Mouse (Mus musculus) cerebellum, adult 2 months (tissue): Measurements from ENCODE around the gene Psors1c2. TPM values are rescaled to one million over a fixed set of nuclear protein-coding genes. Genes with fewer than 3 reads are reported as not detected.
"Not testable (repeated sequence)": the region's sequence is repeated elsewhere in the genome, so short reads cannot be mapped to it uniquely, and the experiment has no call there.

Source experiments
- DNase-seq, 2 experiments: peaks; one replicate each; pipeline ENCODE4 v3.0.0; 2021
- H3K27ac ChIP-seq: fragments of 200-500 bp; 2 replicates; pipeline ENCODE4 v1.5.1; 2012; ENCODE audit warnings: low read length, control low read depth, inconsistent platforms; ENCODE audit not compliant: insufficient read depth
- H3K27me3 ChIP-seq: fragments of 200-500 bp; 2 replicates; pipeline ENCODE4 v1.6.1; 2012; ENCODE audit warnings: inconsistent platforms, mild to moderate bottlenecking, low read length, moderate library complexity; ENCODE audit not compliant: control insufficient read depth, insufficient read depth
- H3K4me1 ChIP-seq: fragments of 200-500 bp; 2 replicates; pipeline ENCODE4 v1.6.1; 2011; ENCODE audit warnings: low read length; ENCODE audit not compliant: control insufficient read depth, insufficient read depth
- H3K4me3 ChIP-seq: fragments of 200-500 bp; replicated peaks from 2 replicates; pipeline ENCODE3; 2011; ENCODE audit warnings: mild to moderate bottlenecking, low read depth, low read length, control low read depth; ENCODE audit not compliant: insufficient read depth
- CTCF ChIP-seq: fragments of 200-500 bp; IDR thresholded peaks from 2 replicates; pipeline ENCODE4 v1.5.1; 2011; ENCODE audit warnings: low read depth, mild to moderate bottlenecking, control low read depth, low read length, moderate library complexity, borderline replicate concordance; ENCODE audit not compliant: insufficient read depth
- POLR2A ChIP-seq: fragments of 200-500 bp; IDR thresholded peaks from 2 replicates; pipeline ENCODE4 v1.6.1; 2011; ENCODE audit warnings: low read length, control low read depth, borderline replicate concordance; ENCODE audit not compliant: insufficient read depth
- whole genome bisulfite sequencing: fragments of 180-500 bp; shearing (Covaris S2); methylation state at CpG from one replicate; pipeline ENCODE4 v1.1.7; 2018; 5-methylcytosine and 5-hydroxymethylcytosine counted together
- polyA plus RNA-seq: library from polyadenylated mRNA; depleted of rRNA; stranded (reverse); fragments of >200 nt; gene quantifications from 2 replicates; pipeline ENCODE4 v1.2.3, GENCODE M21; 2012

Psors1c2 gene
- polyA plus RNA-seq, 1 experiment, result not detected

DNA sequence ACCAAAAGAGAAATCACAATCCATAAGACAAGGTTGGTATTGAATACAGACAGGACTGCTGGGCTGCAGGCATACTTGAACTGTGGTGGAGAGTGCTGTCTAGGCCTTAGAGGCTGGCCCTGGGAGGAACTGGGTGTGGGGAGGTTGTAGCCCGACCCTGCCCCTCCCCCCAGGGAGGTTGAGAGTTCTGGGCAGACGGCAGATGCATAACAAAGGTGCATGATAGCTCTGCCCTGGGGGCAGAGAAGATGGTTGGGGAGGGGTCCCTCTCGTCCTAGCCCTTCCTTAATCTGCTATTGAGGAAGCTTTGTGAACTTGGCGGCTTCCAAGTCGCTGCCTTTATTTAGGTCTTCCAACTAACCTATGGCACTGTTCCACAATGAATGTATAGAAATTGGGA, 29.2 kb upstream of the Psors1c2 start:
- TF ChIP-seq CTCF (no peak), POLR2A (no peak)
- Histone ChIP-seq H3K4me1 (no peaks in the 10 kb centered on the region), H3K27ac (no peak overlapping the region), H3K4me3 (no peak overlapping the region), H3K27me3 (no peaks in the 10 kb centered on the region)
- 38% methylated on average over 5 of the region's 5 CpGs for WGBS
- no peak for DNase-seq

DNA sequence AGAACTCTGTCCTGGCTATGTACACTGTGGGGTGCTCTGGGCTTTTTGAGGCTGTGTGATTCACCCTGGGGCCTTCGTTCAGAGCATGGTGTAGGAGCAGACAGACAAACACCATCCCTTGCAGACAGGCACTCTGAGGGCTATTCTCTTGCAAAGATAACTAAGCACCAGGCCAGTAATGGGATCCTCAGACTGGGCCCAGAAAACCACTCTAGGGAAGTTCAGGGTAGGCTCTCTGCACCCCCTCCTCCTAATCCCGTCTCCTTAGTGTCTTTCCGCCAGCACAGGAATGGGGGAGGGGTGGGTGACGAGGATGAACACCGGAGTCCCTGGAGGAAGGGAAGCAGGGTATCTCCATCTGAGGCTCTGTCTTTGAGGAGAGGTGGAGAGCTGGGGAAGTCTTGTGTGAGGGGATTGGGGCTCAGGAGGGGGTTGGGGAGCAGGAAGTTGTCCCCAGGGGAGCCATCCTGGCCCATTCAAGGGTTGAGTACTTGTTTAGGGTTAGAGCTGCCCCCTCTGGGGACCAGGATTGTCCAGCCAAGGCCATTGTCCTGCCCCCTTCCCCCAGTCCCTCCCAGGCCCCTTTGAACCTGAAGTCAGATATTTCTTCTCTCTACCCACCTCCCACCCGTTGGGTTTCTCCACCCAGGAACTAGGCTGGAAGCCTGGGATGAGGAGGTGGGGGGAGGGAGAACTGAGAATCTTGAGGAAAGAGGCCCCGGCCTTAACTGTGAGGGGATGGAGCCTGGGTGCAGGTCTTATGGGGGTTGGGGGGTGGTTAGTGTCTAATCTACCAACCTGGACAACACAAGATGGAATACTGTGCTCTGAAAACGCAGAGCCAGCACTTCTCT, 28.1 kb upstream of the Psors1c2 start:
- Histone ChIP-seq H3K4me1 (no peaks in the 10 kb centered on the region), H3K27ac (no peak overlapping the region), H3K27me3 (no peaks in the 10 kb centered on the region), H3K4me3 (no peak overlapping the region)
- no peak for DNase-seq
- WGBS, result 40% methylated on average over 8 of the region's 8 CpGs
- TF ChIP-seq POLR2A (no peak), CTCF (no peak)

DNA sequence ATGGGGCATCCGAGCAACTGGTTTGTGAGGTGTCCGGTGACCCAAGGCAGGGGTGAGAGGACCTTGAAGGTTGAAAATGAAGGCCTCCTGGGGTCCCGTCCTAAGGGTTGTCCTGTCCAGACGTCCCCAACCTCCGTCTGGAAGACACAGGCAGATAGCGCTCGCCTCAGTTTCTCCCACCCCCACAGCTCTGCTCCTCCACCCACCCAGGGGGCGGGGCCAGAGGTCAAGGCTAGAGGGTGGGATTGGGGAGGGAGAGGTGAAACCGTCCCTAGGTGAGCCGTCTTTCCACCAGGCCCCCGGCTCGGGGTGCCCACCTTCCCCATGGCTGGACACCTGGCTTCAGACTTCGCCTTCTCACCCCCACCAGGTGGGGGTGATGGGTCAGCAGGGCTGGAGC, 27.2 kb upstream of the Psors1c2 start, which contains the start of gene Pou5f1:
Gene Pou5f1, plus strand, starts transcription at position 243 of the 400 bp plus-strand sequence.
- no peak within 1 kb of the TSS for H3K4me3 ChIP-seq
- no peaks in the 10 kb centered on the region for H3K27me3 ChIP-seq
- WGBS, result 56% methylated on average over 13 of the region's 13 CpGs
- TF ChIP-seq POLR2A, result no peak
- no peak for TF ChIP-seq CTCF
- no peak for DNase-seq
- no peak within 1 kb of the TSS for H3K27ac ChIP-seq
- H3K4me1 ChIP-seq, result no peaks in the 10 kb centered on the region

DNA sequence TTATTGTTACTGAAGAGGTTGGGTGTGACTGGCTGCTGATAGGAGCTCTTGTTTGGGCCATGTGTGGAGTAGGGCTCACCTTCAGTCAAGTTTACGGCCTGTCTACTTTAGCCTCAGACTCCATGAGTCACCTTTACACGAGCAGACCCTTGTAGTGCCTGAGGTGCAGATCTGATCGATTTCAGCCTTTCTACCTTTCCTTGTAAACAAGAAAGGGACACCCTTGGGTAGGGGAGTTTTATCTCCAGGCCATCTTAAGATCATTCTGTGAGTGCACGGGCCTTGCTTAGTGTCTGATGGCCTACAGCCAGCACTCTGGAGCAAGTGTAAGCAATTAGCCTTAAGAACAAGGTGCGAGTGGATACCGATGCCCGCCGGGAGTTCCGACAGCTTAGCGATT, 26.1 kb upstream of the Psors1c2 start:
- TF ChIP-seq POLR2A (no peak), CTCF (no peak)
- 37% methylated on average over 10 of the region's 10 CpGs for WGBS
- DNase-seq, result no peak

DNA sequence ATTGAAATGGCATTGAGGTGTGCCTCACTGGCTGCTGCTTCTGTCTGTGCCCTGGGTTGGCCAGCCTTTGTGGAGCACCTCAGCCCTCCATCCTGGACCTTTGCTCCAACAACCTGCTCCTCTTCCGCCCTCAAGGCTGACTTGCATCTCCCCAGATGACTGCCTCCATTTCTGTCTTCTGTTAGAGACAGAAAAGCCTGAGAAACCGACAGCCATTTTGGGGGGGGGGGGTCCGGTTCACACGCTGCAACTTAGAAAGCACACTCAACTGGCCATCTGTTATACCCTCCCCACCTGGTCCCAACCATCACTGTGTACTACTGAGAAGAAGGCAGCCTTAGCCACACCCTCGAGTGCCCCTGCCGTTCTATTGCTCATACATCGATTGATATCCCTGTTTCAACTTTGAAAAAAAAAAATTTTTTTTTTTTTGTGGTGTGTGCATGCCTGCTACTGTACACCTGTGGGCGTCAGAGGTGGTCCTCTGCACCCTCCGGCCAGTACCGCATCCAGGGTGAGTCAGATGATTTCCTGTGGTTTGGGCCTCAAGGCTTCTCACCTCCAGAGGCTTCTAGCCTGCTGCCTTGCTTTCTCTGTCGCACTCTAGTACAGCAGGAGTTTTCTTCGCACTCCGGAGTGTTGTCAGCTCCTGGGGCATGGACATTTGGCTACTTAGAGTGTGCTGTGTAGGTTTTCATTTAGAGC, 25.3 kb upstream of the Psors1c2 start:
- no peak for DNase-seq
- Histone ChIP-seq H3K4me1 (no peaks in the 10 kb centered on the region), H3K4me3 (no peak overlapping the region), H3K27me3 (no peaks in the 10 kb centered on the region), H3K27ac (no peak overlapping the region)
- WGBS, result 43% methylated on average over 13 of the region's 13 CpGs
- TF ChIP-seq POLR2A, result no peak
- no peak for TF ChIP-seq CTCF

More for the DNA sequence above, 26.1 kb upstream of the Psors1c2 start:
- H3K27ac ChIP-seq, result no peak overlapping the region
- H3K4me3 ChIP-seq, result no peak overlapping the region
- H3K4me1 ChIP-seq, result no peaks in the 10 kb centered on the region
- no peaks in the 10 kb centered on the region for H3K27me3 ChIP-seq

DNA sequence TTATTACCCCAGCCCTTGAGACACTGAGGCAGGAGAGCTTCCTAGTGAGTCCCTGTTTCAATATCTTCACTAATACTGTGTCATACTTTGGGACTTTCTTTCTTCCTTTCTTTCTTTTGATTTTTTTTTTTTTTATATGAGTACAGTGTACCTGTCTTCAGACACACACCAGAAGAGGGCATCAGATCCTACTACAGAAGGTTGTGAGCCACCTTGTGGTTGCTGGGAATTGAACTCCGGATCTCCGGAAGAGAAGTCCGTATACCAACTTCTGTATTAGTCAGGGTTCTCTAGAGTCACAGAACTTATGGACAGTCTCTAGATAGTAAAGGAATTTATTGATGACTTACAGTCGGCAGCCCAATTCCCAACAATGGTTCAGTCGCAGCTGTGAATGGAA, 24.7 kb upstream of the Psors1c2 start:
- not testable (repeated sequence) for DNase-seq, H3K4me3 ChIP-seq, H3K27ac ChIP-seq, H3K4me1 ChIP-seq, H3K27me3 ChIP-seq
- WGBS, result 76% methylated on average over 5 of the region's 5 CpGs

DNA sequence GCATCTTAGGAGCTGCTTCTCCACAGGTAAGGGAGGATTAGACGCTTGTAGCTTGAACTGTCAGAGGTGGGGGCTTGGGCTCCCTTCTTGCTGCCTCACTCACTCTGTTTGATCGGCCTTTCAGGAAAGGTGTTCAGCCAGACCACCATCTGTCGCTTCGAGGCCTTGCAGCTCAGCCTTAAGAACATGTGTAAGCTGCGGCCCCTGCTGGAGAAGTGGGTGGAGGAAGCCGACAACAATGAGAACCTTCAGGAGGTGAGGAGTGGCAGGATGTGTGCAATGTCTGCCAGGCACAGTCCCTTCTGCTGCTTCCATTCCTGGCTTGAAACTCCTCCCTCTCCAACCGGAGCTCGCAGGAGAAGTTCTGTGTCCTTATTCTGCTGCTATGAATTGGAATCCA, 23.7 kb upstream of the Psors1c2 start:
- TF ChIP-seq POLR2A (no peak), CTCF (0 out of 2 replicates have a peak, but pooled peaks have one; percentile 4)
- Histone ChIP-seq H3K4me1 (no peaks in the 10 kb centered on the region), H3K27me3 (no peaks in the 10 kb centered on the region), H3K27ac (no peak overlapping the region), H3K4me3 (no peak overlapping the region)
- DNase-seq, result no peak
- WGBS, result 18% methylated on average over 8 of the region's 8 CpGs
